Mouse (Mus musculus) liver, embryonic 11.5 days (tissue): ENCODE measurements around the gene Pfdn6. TPM values are rescaled to one million over a fixed set of nuclear protein-coding genes. Genes with fewer than 3 reads are reported as not detected.
A peak's percentile ranks its signal among the peaks of the same experiment; 100 is the strongest.

Source experiments
- ATAC-seq: fragments of 200-750 bp; cut with Nextera tagmentation; replicated peaks from 2 replicates; pipeline ENCODE4 v1.8.0; 2017; ENCODE audit warnings: moderate number of reproducible peaks, mild to moderate bottlenecking, moderate TSS enrichment, moderate library complexity; ENCODE audit not compliant: low FRiP score
- DNase-seq: peaks from one replicate; pipeline ENCODE4 v3.0.0-alpha.2; 2017; ENCODE audit warnings: low spot score
- H3K27ac ChIP-seq: fragments of 300-500 bp; sonication (generic); 2 replicates; pipeline ENCODE4 v1.5.1; 2014; ENCODE audit warnings: mild to moderate bottlenecking, low read depth, low read length, control low read depth
- H3K27me3 ChIP-seq: fragments of 300-500 bp; sonication (generic); replicated peaks from 2 replicates; pipeline ENCODE4 v1.6.1; 2014; ENCODE audit warnings: low read length, mixed read lengths; ENCODE audit not compliant: control insufficient read depth, insufficient read depth
- H3K36me3 ChIP-seq: fragments of 300-500 bp; sonication (generic); 2 replicates; pipeline ENCODE4 v1.6.1; 2014; ENCODE audit warnings: mild to moderate bottlenecking, low read length, moderate library complexity, mixed read lengths; ENCODE audit not compliant: control insufficient read depth, insufficient read depth
- H3K4me1 ChIP-seq: fragments of 300-500 bp; sonication (generic); replicated peaks from 2 replicates; pipeline ENCODE4 v1.6.1; 2014; ENCODE audit warnings: low read length, mixed read lengths; ENCODE audit not compliant: control insufficient read depth, insufficient read depth
- H3K4me2 ChIP-seq: fragments of 300-500 bp; sonication (generic); 2 replicates; pipeline ENCODE4 v1.6.1; 2014; ENCODE audit warnings: mild to moderate bottlenecking, control low read depth, moderate library complexity
- H3K4me3 ChIP-seq: fragments of 300-500 bp; sonication (generic); 2 replicates; pipeline ENCODE4 v1.5.1; 2014; ENCODE audit warnings: low read depth, low read length, control low read depth
- H3K9ac ChIP-seq: fragments of 300-500 bp; sonication (generic); 2 replicates; pipeline ENCODE4 v1.6.1; 2014; ENCODE audit warnings: low read depth, low read length, control low read depth
- H3K9me3 ChIP-seq: fragments of 300-500 bp; sonication (generic); 2 replicates; pipeline ENCODE4 v1.6.1; 2016; ENCODE audit warnings: low read length, inconsistent platforms, mixed read lengths; ENCODE audit not compliant: control insufficient read depth
- WGBS: fragments of 180-500 bp; shearing (Covaris S2); extraction: QIAGEN DNeasy Blood & Tissue Kit; methylation state at CpG from one replicate; pipeline ENCODE4 v1.1.7; 2014; 5-methylcytosine and 5-hydroxymethylcytosine counted together
- polyA plus RNA-seq: library from polyadenylated mRNA; unstranded; fragments of >200 nt; fragmentation: Nextera tagmentation; extraction: Ambion mirVana; gene quantifications from 2 replicates; pipeline ENCODE4 v1.2.1, GENCODE M21; 2014

Pfdn6 gene
- polyA plus RNA-seq, 1 experiment from 2014 or later, result 286 TPM

GRCm38 (mm10) chr17:33931159-33931866 is 8.8 kb downstream of the Pfdn6 start:
- 46% methylated on average over 18 of the region's 18 CpGs for WGBS
- H3K36me3 ChIP-seq, result peaks cover 11% of the 10 kb centered on the region; the same call in 1 of the 2 replicates
- ATAC-seq, result no peak
- H3K9me3 ChIP-seq, result no peaks in the 10 kb centered on the region
- H3K27me3 ChIP-seq, result no peaks in the 10 kb centered on the region
- peak overlapping the region; percentile 22; the same call in 1 of the 2 replicates for H3K27ac ChIP-seq
- peak overlapping the region; percentile 91 for H3K4me3 ChIP-seq
- H3K9ac ChIP-seq, result peak overlapping the region; percentile 92
- DNase-seq, result no peak
- H3K4me2 ChIP-seq, result peak overlapping the region; percentile 99
- peaks cover 19% of the 10 kb centered on the region for H3K4me1 ChIP-seq

GRCm38 (mm10) chr17:33930280-33931158 is 9.6 kb downstream of the Pfdn6 start:
- ATAC-seq, result peak; percentile 33; the same call in 1 of the 2 replicates
- Histone ChIP-seq H3K4me1 (peaks cover 19% of the 10 kb centered on the region), H3K4me2 (peak overlapping the region; percentile 99), H3K4me3 (peak overlapping the region; percentile 91), H3K36me3 (peaks cover 11% of the 10 kb centered on the region; the same call in 1 of the 2 replicates), H3K9ac (peak overlapping the region; percentile 92), H3K27ac (peak overlapping the region; percentile 98), H3K27me3 (no peaks in the 10 kb centered on the region), H3K9me3 (no peaks in the 10 kb centered on the region)
- WGBS, result under 1% methylated on average over 45 of the region's 45 CpGs
- peak; percentile 67 for DNase-seq

- H3K36me3 ChIP-seq, result peaks cover 11% of the 10 kb centered on the region; the same call in 1 of the 2 replicates
- peak within 1 kb of the TSS; percentile 92 for H3K9ac ChIP-seq
- peak within 1 kb of the TSS; percentile 99 for H3K4me2 ChIP-seq
- H3K4me1 ChIP-seq, result peaks cover 19% of the 10 kb centered on the region
- H3K4me3 ChIP-seq, result peak within 1 kb of the TSS; percentile 91
- H3K27ac ChIP-seq, result peak within 1 kb of the TSS; percentile 98
- H3K9me3 ChIP-seq, result no peaks in the 10 kb centered on the region
- WGBS, result under 1% methylated on average over 75 of the region's 80 CpGs
- DNase-seq (peak; percentile 94), ATAC-seq (peak; percentile 77)
- H3K27me3 ChIP-seq, result no peaks in the 10 kb centered on the region
Measured at GRCm38 (mm10) chr17:33929371-33930279, 10.5 kb downstream of the Pfdn6 start, which contains the start of gene Rgl2. Gene Rgl2 (plus strand): TSS chr17:33929543.

GRCm38 (mm10) chr17:33928251-33928947 is 11.7 kb downstream of the Pfdn6 start:
- Histone ChIP-seq H3K9ac (peak overlapping the region; percentile 92), H3K4me1 (peaks cover 30% of the 10 kb centered on the region), H3K36me3 (peaks cover 9% of the 10 kb centered on the region; the same call in 1 of the 2 replicates), H3K4me3 (peak overlapping the region; percentile 91), H3K27me3 (no peaks in the 10 kb centered on the region), H3K9me3 (no peaks in the 10 kb centered on the region), H3K27ac (no peak overlapping the region), H3K4me2 (peak overlapping the region; percentile 99)
- WGBS, result 57% methylated on average over 21 of the region's 21 CpGs
- ATAC-seq (no peak), DNase-seq (no peak)

GRCm38 (mm10) chr17:33926207-33926932 is 13.8 kb downstream of the Pfdn6 start:
- DNase-seq, result no peak

GRCm38 (mm10) chr17:33925406-33926116 is 14.6 kb downstream of the Pfdn6 start:
- Histone ChIP-seq H3K9me3 (no peaks in the 10 kb centered on the region), H3K27me3 (no peaks in the 10 kb centered on the region), H3K36me3 (peaks cover 9% of the 10 kb centered on the region; the same call in 1 of the 2 replicates), H3K4me3 (0 out of 2 replicates have a peak overlapping the region, but pooled peaks have one; percentile 14), H3K27ac (peak overlapping the region; percentile 4; the same call in 1 of the 2 replicates), H3K9ac (no peak overlapping the region), H3K4me1 (peaks cover 25% of the 10 kb centered on the region), H3K4me2 (no peak overlapping the region)
- 84% methylated on average over 21 of the region's 21 CpGs for WGBS
- no peak for DNase-seq
- ATAC-seq, result no peak

More at GRCm38 (mm10) chr17:33926207-33926932, 13.8 kb downstream of the Pfdn6 start:
- Histone ChIP-seq H3K4me2 (no peak overlapping the region; the same call in 1 of the 2 replicates), H3K4me1 (peaks cover 29% of the 10 kb centered on the region), H3K27me3 (no peaks in the 10 kb centered on the region), H3K9me3 (no peaks in the 10 kb centered on the region), H3K36me3 (peaks cover 9% of the 10 kb centered on the region; the same call in 1 of the 2 replicates), H3K4me3 (0 out of 2 replicates have a peak overlapping the region, but pooled peaks have one; percentile 14), H3K27ac (no peak overlapping the region), H3K9ac (no peak overlapping the region)
- ATAC-seq, result no peak
- WGBS, result 81% methylated on average over 17 of the region's 17 CpGs
